ENCODE assay signal across 9 mouse cellular contexts in genomic region chr6:34447961-34448360, GRCm38 (mm10). TPM values are rescaled to one million over a fixed set of nuclear protein-coding genes. Genes with fewer than 3 reads are reported as not detected.
DNase-seq lines count a peak whose midpoint lies in the region; TF ChIP-seq lines count a peak whose summit lies in the region.
"Had no signal": no experiment of that assay in that cellular context is flagged by ENCODE, and none has a peak within 500 bp of the region (broad histone marks: within the 10 kb centered on the region; RNA-seq: fewer than 3 reads in every experiment).

No protein-coding gene starts in this region.

- 3% methylated on average over 2 of the region's 2 CpGs for WGBS in lung, adult 2 months

- TF ChIP-seq POLR2A in lung, adult 2 months (IDR thresholded peaks at IDR 0.05; ENCODE audit: borderline replicate concordance, extremely low read depth, low read depth, low read length): no peak

- peak; percentile 24 for TF ChIP-seq CTCF in C2C12 (IDR thresholded peaks at IDR 0.05; ENCODE audit: control insufficient read depth, insufficient read depth, insufficient read length)
- peak; percentile 62 for TF ChIP-seq CTCF in lung, adult 2 months (IDR thresholded peaks at IDR 0.05; ENCODE audit: insufficient read depth, low read length)

- 0 out of 2 replicates have a peak, but pooled peaks cover 3% of the 10 kb centered on the region for H3K4me1 ChIP-seq in lung, adult 2 months (ENCODE audit: control insufficient read depth, insufficient read depth, low read length)
- H3K4me1 ChIP-seq: limb, embryonic 15.5 days had no signal

- no peaks in the 10 kb centered on the region for H3K79me3 ChIP-seq in C2C12 (ENCODE audit: low read depth)

- no peaks in the 10 kb centered on the region for H3K36me3 ChIP-seq in C2C12 (ENCODE audit: control insufficient read depth, insufficient read depth)
- H3K36me3 ChIP-seq: limb, embryonic 15.5 days had no signal

- DNase-seq in Muller cell, postnatal 12 days (ENCODE audit: inconsistent ontology term): peak; percentile 67
- DNase-seq in cerebellum, adult 9-10 months: peak; percentile 65
- DNase-seq in gastrocnemius, postnatal 10 days: peak; percentile 74
- peak; percentile 77 to 91 for DNase-seq in kidney, postnatal 36 days
- peak; percentile 63 for DNase-seq in lung, adult 2 months
- peak; percentile 80 to 86 for DNase-seq in right cerebral cortex, postnatal 10 days (ENCODE audit: low spot score in 2 of 2)
- DNase-seq in yolk sac, embryonic 10.5 days (ENCODE audit: low spot score): peak; percentile 44

- no peaks in the 10 kb centered on the region for H3K79me2 ChIP-seq in C2C12 (ENCODE audit: control insufficient read depth, insufficient read depth)

- H3K27me3 ChIP-seq in C2C12 (ENCODE audit: control insufficient read depth, insufficient read depth, insufficient read length): no peaks in the 10 kb centered on the region
- H3K27me3 ChIP-seq: limb, embryonic 15.5 days had no signal

- no peak overlapping the region for H3ac ChIP-seq in C2C12 (ENCODE audit: control insufficient read depth, insufficient read length, low read depth)

- H3K4me3 ChIP-seq in C2C12 (ENCODE audit: insufficient read depth, poor library complexity, severe bottlenecking): no peak overlapping the region
- no peak overlapping the region for H3K4me3 ChIP-seq in lung, adult 2 months (replicated peaks; ENCODE audit: extremely low read depth, low read depth, low read length)
- H3K4me3 ChIP-seq: limb, embryonic 15.5 days had no signal

TF ChIP-seq in C2C12, 6 proteins besides CTCF, POLR2A, EP300 and RAD21:
- no peak for TF ChIP-seq MYOG (IDR thresholded peaks at IDR 0.05; ENCODE audit: control insufficient read depth, extremely low read depth, insufficient read length)
- TF ChIP-seq MAX (IDR thresholded peaks at IDR 0.05): no peak
- no peak for TF ChIP-seq USF1 (IDR thresholded peaks at IDR 0.05; ENCODE audit: low read depth)
- no peak for TF ChIP-seq MYOD1 (IDR thresholded peaks at IDR 0.05; ENCODE audit: control insufficient read depth, insufficient read length, low read depth)
- TF ChIP-seq FOSL1 (IDR thresholded peaks at IDR 0.05; ENCODE audit: insufficient read depth, low read length, poor library complexity, severe bottlenecking): no peak
- no peak for TF ChIP-seq CEBPB (IDR thresholded peaks at IDR 0.05; ENCODE audit: low read depth)

RNA-seq across cellular contexts. Expression of gene Bpgm, which starts 28.0 kb away (rescaled TPM):
- 16.1 TPM for polyA plus RNA-seq in C2C12 (2012; fragmentation: generic; extraction: Trizol)
- 10 to 100 TPM; 39.7 to 42.4 TPM for total RNA-seq in gastrocnemius, postnatal 10 days (2021)
- 17.6 and 23.2 TPM in 2 replicates for polyA plus RNA-seq in lung, adult 2 months (2012; rRNA removed)

RNA-seq across cellular contexts. Expression of gene Akr1b7, which starts 35.8 kb away (rescaled TPM):
- polyA plus RNA-seq in C2C12 (2012; fragmentation: generic; extraction: Trizol): 0.02 TPM
- total RNA-seq in gastrocnemius, postnatal 10 days (2021): not detected
- 0.40 and 0.73 TPM in 2 replicates for polyA plus RNA-seq in lung, adult 2 months (2012; rRNA removed)
